Mouse (Mus musculus): Measurements from ENCODE around the gene Fam19a4.
"Not testable (repeated sequence)": the region's sequence is repeated elsewhere in the genome, so short reads cannot be mapped to it uniquely, and the experiment has no call there.

Gene Fam19a4

GRCm38 (mm10) chr6:96944796-96945195 is 115.4 kb downstream of the Fam19a4 start:
- DNase-seq (ENCODE audit: extremely low spot score), result no peak

- DNase-seq (ENCODE audit: extremely low spot score), result no peak
Measured at GRCm38 (mm10) chr6:96935776-96936175, 124.4 kb downstream of the Fam19a4 start.

DNA sequence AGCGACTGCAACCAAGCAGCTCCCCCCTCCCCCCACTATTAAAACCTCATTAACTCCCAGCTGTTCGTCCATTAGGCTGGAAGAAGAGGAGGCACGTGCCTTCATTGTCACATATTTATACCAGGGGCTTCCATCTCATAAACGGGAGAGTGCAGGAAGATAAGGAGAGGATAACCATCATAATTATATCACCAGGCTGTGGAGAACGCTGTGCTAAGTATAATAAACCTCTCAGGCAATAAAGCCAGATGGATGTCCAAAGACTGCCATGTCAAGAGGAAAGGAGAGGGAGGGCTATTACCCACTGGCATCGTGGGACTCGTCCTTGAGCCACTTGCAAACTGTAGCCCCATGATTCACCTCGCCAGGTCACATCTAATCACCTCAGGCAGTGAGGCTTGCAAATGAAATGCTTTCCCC is 151.1 kb downstream of the Fam19a4 start:
- no peak for DNase-seq (ENCODE audit: extremely low spot score)

GRCm38 (mm10) chr6:96877105-96877504 is 183.1 kb downstream of the Fam19a4 start:
- DNase-seq (ENCODE audit: extremely low spot score), result not testable (repeated sequence)

DNA sequence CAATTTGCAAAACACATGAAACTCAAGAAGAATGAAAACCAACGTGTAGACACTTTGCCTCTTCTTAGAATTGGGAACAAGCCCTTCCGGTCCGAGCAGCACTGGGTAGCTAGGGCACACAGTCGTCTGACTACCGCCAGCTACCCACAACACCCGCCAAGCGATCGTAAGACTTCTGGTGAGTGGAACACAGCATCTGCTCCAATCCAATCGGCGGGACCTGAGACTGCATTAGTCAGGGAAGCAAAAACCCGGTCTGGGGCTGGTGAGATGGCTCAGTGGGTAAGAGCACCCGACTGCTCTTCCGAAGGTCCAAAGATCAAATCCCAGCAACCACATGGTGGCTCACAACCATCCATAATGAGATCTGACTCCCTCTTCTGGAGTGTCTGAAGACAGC is 183.6 kb downstream of the Fam19a4 start:
- not testable (repeated sequence) for DNase-seq (ENCODE audit: extremely low spot score)

- DNase-seq (ENCODE audit: extremely low spot score), result no peak
Measured at GRCm38 (mm10) chr6:96853065-96853464, 207.1 kb downstream of the Fam19a4 start.

GRCm38 (mm10) chr6:96843944-96844343 is 216.3 kb downstream of the Fam19a4 start:
- no peak for DNase-seq (ENCODE audit: extremely low spot score)

GRCm38 (mm10) chr6:96840634-96841033 is 219.6 kb downstream of the Fam19a4 start:
- no peak for DNase-seq (ENCODE audit: extremely low spot score)

- DNase-seq (ENCODE audit: extremely low spot score), result no peak
Measured at GRCm38 (mm10) chr6:96826626-96827025, 233.6 kb downstream of the Fam19a4 start.

GRCm38 (mm10) chr6:96802981-96803380 is 257.2 kb downstream of the Fam19a4 start:
- DNase-seq (ENCODE audit: extremely low spot score), result no peak

GRCm38 (mm10) chr6:96798746-96799145 is 261.5 kb downstream of the Fam19a4 start:
- DNase-seq (ENCODE audit: extremely low spot score), result no peak

- DNase-seq (ENCODE audit: extremely low spot score), result no peak
Measured at GRCm38 (mm10) chr6:96797451-96797850, 262.8 kb downstream of the Fam19a4 start.

Data from embryo, embryonic 9.5 days (tissue).